Mouse (Mus musculus): Measurements from ENCODE around the gene Hcrt.
A peak's percentile ranks its signal among the peaks of the same experiment; 100 is the strongest.

Gene Hcrt

DNA sequence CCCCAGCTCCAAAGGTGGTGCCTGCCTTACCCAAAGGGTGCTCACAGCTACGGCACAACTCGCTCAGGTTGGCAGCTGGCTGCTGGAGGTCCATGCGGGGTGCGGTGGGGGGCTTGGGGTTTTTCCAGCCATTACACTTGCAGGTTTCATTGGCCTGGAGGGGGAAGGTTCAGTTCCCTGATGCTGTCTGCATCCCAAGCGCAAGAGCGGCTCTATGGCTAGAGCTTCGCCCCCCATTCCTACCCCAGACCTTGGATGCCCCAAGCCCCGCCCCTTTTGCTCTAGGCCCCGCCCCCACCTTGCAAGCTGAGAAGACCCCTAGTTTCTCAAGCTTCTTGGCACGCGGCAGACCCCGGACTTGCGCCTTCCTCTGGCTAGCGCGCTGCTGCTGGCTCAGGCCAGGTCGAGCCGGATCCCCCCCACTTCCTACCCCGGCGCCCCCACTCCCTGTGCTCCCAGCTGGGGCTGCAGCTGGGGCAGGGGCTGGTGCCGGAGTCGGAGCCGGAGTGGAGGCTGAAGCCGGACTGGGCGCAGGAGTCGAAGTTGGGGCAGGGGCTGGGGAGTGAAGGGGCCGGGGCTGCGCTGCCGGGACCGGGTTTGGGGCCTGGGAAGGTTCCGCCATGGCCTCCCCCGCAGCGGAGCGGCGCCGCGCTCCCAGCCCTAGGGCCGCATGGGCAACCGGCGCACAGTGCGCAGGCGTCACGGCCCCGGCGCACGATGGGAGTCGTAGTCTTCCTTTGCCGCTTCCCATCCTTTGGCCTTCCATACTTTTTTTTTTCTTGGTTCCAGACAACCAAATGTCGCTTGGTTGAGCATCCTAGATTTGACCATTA lies 50.7 kb downstream of the Hcrt start, which contains the start of gene Kat2a:
Kat2a (minus strand) TSS at position 683 of the 833 bp plus-strand sequence.
- peak; percentile 84 for DNase-seq (ENCODE audit: extremely low spot score)
